ENCODE assay signal across 7 mouse cellular contexts in genomic region chr5:114467019-114467418, GRCm38 (mm10). TPM values are rescaled to one million over a fixed set of nuclear protein-coding genes. Genes with fewer than 3 reads are reported as not detected.
DNase-seq lines count a peak whose midpoint lies in the region; ATAC-seq and TF ChIP-seq lines count a peak whose summit lies in the region.

No protein-coding gene starts in this region.

- H3K4me1 ChIP-seq in liver, adult 2 months (ENCODE audit: control insufficient read depth, insufficient read depth, low read length) = peaks cover 5% of the 10 kb centered on the region
- H3K4me1 ChIP-seq in forebrain, embryonic 16.5 days (replicated peaks; ENCODE audit: control insufficient read depth, insufficient read depth, low read length) = peaks cover 35% of the 10 kb centered on the region
- H3K4me1 ChIP-seq in limb, embryonic 13.5 days = peaks cover 25% of the 10 kb centered on the region
- peaks cover 30% of the 10 kb centered on the region for H3K4me1 ChIP-seq in stomach, embryonic 14.5 days (ENCODE audit: control insufficient read depth, insufficient read depth, low read length)

- H3K9ac ChIP-seq in liver, adult 2 months (ENCODE audit: low read depth, low read length) = no peak overlapping the region
- peak overlapping the region; percentile 54 for H3K9ac ChIP-seq in forebrain, embryonic 16.5 days (replicated peaks; ENCODE audit: low read depth, low read length)
- peak overlapping the region; percentile 55; the same call in 1 of the 2 replicates for H3K9ac ChIP-seq in limb, embryonic 13.5 days
- H3K9ac ChIP-seq in stomach, embryonic 14.5 days (replicated peaks; ENCODE audit: low read depth, low read length) = no peak overlapping the region

- no peaks in the 10 kb centered on the region for H3K79me2 ChIP-seq in liver, adult 2 months (ENCODE audit: control insufficient read depth, insufficient read depth, low read length)

- ATAC-seq in forebrain, embryonic 16.5 days = peak; percentile 41; the same call in 1 of the 2 replicates
- no peak; the same call in 1 of the 2 replicates for ATAC-seq in limb, embryonic 13.5 days (ENCODE audit: low FRiP score, low read depth)
- ATAC-seq in stomach, embryonic 14.5 days (ENCODE audit: insufficient number of reproducible peaks, insufficient read depth, low FRiP score, low read depth) = peak; percentile 47; the same call in 1 of the 2 replicates
- ATAC-seq in erythroblast, adult 5-6 weeks (replicated peaks; ENCODE audit: low FRiP score, poor library complexity, severe bottlenecking) = no peak

- no peak for TF ChIP-seq CTCF in liver, adult 2 months (IDR thresholded peaks at IDR 0.05; ENCODE audit: low read depth, low read length)

- no peaks in the 10 kb centered on the region for H3K27me3 ChIP-seq in liver, adult 2 months (ENCODE audit: control insufficient read depth, insufficient read depth, low read length)
- H3K27me3 ChIP-seq in forebrain, embryonic 16.5 days (replicated peaks; ENCODE audit: control insufficient read depth, insufficient read depth, low read length) = peaks cover 13% of the 10 kb centered on the region
- 0 out of 2 replicates have a peak, but pooled peaks cover 4% of the 10 kb centered on the region for H3K27me3 ChIP-seq in limb, embryonic 13.5 days
- no peaks in the 10 kb centered on the region for H3K27me3 ChIP-seq in stomach, embryonic 14.5 days (ENCODE audit: control insufficient read depth, insufficient read depth, low read length)

- WGBS in liver, adult 2 months = 15% methylated on average over 11 of the region's 11 CpGs
- under 1% methylated on average over 11 of the region's 11 CpGs for WGBS in forebrain, embryonic 16.5 days
- 1% methylated on average over 11 of the region's 11 CpGs for WGBS in limb, embryonic 13.5 days
- WGBS in stomach, embryonic 14.5 days = 1% methylated on average over 11 of the region's 11 CpGs

- TF ChIP-seq POLR2A in liver, adult 2 months (IDR thresholded peaks at IDR 0.05; ENCODE audit: extremely low read depth, insufficient read depth, low read length) = no peak

- no peak overlapping the region for H3K4me3 ChIP-seq in liver, adult 2 months (ENCODE audit: insufficient read depth, low read depth, low read length)
- peak overlapping the region; percentile 27 for H3K4me3 ChIP-seq in forebrain, embryonic 16.5 days (replicated peaks; ENCODE audit: low read length)
- peak overlapping the region; percentile 37 for H3K4me3 ChIP-seq in limb, embryonic 13.5 days
- H3K4me3 ChIP-seq in stomach, embryonic 14.5 days (ENCODE audit: low read depth, low read length) = peak overlapping the region; percentile 12; the same call in 1 of the 2 replicates

- no peaks in the 10 kb centered on the region for H3K36me3 ChIP-seq in liver, adult 2 months (ENCODE audit: control insufficient read depth, insufficient read depth, low read length)
- H3K36me3 ChIP-seq in forebrain, embryonic 16.5 days (ENCODE audit: control insufficient read depth, insufficient read depth) = no peaks in the 10 kb centered on the region
- H3K36me3 ChIP-seq in limb, embryonic 13.5 days = no peaks in the 10 kb centered on the region
- no peaks in the 10 kb centered on the region for H3K36me3 ChIP-seq in stomach, embryonic 14.5 days (ENCODE audit: control insufficient read depth, insufficient read depth, low read length)

- no peak overlapping the region for H3K27ac ChIP-seq in liver, adult 2 months (replicated peaks; ENCODE audit: insufficient read depth, low read depth, low read length)
- H3K27ac ChIP-seq in forebrain, embryonic 16.5 days (ENCODE audit: low read length) = peak overlapping the region; percentile 52; the same call in 1 of the 2 replicates
- H3K27ac ChIP-seq in limb, embryonic 13.5 days = no peak overlapping the region; the same call in 1 of the 2 replicates
- H3K27ac ChIP-seq in stomach, embryonic 14.5 days (ENCODE audit: low read length) = peak overlapping the region; percentile 86; the same call in 1 of the 2 replicates

- H3K4me2 ChIP-seq in forebrain, embryonic 16.5 days (ENCODE audit: low read length) = peak overlapping the region; percentile 52
- peak overlapping the region; percentile 62 for H3K4me2 ChIP-seq in limb, embryonic 13.5 days (replicated peaks)
- H3K4me2 ChIP-seq in stomach, embryonic 14.5 days (replicated peaks; ENCODE audit: low read depth, low read length) = peak overlapping the region; percentile 38

- no peaks in the 10 kb centered on the region for H3K9me3 ChIP-seq in forebrain, embryonic 16.5 days (ENCODE audit: control insufficient read depth, low read length)
- H3K9me3 ChIP-seq in limb, embryonic 13.5 days = peaks cover 6% of the 10 kb centered on the region
- H3K9me3 ChIP-seq in stomach, embryonic 14.5 days (ENCODE audit: control insufficient read depth, low read depth, low read length) = no peaks in the 10 kb centered on the region

- DNase-seq in liver, adult 2 months (ENCODE audit: extremely low read depth, low read depth, low spot score) = peak; percentile 16
- no peak for DNase-seq in liver
- DNase-seq in layer of hippocampus, adult 8-10 months (ENCODE audit: low spot score in 2 of 2) = no peak

RNA-seq across cellular contexts. Expression of gene Mvk, which starts 22.9 kb away (rescaled TPM):
- total RNA-seq in liver, adult 2 months (2014; rRNA removed) = 36.6 and 39.2 TPM in 2 replicates
- polyA plus RNA-seq in liver, adult 2 months (2012; rRNA removed) = 59.5 and 63.0 TPM in 2 replicates
- 44.0 and 48.1 TPM in 2 replicates for polyA plus RNA-seq in forebrain, embryonic 16.5 days (2015; fragmentation: Nextera tagmentation; extraction: Ambion mirVana)
- polyA plus RNA-seq in limb, embryonic 13.5 days (2015; fragmentation: Nextera tagmentation; extraction: Ambion mirVana) = 39.0 and 41.6 TPM in 2 replicates
- 62.7 and 69.8 TPM in 2 replicates for polyA plus RNA-seq in stomach, embryonic 14.5 days (2014; fragmentation: Nextera tagmentation; extraction: Ambion mirVana)
- 10 to 100 TPM; 22.8 to 36.2 (median 31.2) TPM for total RNA-seq in layer of hippocampus, adult 8-10 months (2022)
- 2.1 TPM in 1 of 2 replicates, not detected in the other for total RNA-seq in erythroblast, adult 5-6 weeks (2015; ENCODE audit: low replicate concordance)
- total RNA-seq in erythroblast, adult 5-6 weeks (2017; ENCODE audit: low replicate concordance) = 2.0 TPM in 1 of 2 replicates, not detected in the other

RNA-seq across cellular contexts. Expression of gene Mmab, which starts 23.2 kb away (rescaled TPM):
- 13.2 and 14.5 TPM in 2 replicates for total RNA-seq in liver, adult 2 months (2014; rRNA removed)
- 22.2 and 22.4 TPM in 2 replicates for polyA plus RNA-seq in liver, adult 2 months (2012; rRNA removed)
- 20.1 and 27.7 TPM in 2 replicates for polyA plus RNA-seq in forebrain, embryonic 16.5 days (2015; fragmentation: Nextera tagmentation; extraction: Ambion mirVana)
- 34.3 and 34.9 TPM in 2 replicates for polyA plus RNA-seq in limb, embryonic 13.5 days (2015; fragmentation: Nextera tagmentation; extraction: Ambion mirVana)
- polyA plus RNA-seq in stomach, embryonic 14.5 days (2014; fragmentation: Nextera tagmentation; extraction: Ambion mirVana) = 27.8 and 30.5 TPM in 2 replicates
- total RNA-seq in layer of hippocampus, adult 8-10 months (2022) = 10 to 100 TPM; 19.0 to 20.6 (median 19.4) TPM
- 0.38 and 1.0 TPM in 2 replicates for total RNA-seq in erythroblast, adult 5-6 weeks (2015; ENCODE audit: low replicate concordance)
- total RNA-seq in erythroblast, adult 5-6 weeks (2017; ENCODE audit: low replicate concordance) = 0.26 and 1.4 TPM in 2 replicates

Comparison
In these comparisons a context has a peak if more than half of its experiments do, and no peak if none do; other contexts are left out.
1. H3K27ac ChIP-seq: peak in forebrain, embryonic 16.5 days (single experiment) and stomach, embryonic 14.5 days (single experiment); none in liver, adult 2 months (single experiment) and limb, embryonic 13.5 days (single experiment).
2. H3K9ac ChIP-seq: peak in forebrain, embryonic 16.5 days (single experiment) and limb, embryonic 13.5 days (single experiment); none in liver, adult 2 months (single experiment) and stomach, embryonic 14.5 days (single experiment).
3. ATAC-seq: peak in forebrain, embryonic 16.5 days (single experiment) and stomach, embryonic 14.5 days (single experiment); none in limb, embryonic 13.5 days (single experiment) and erythroblast, adult 5-6 weeks (single experiment).
4. Peak in every context shown above with its lines, with median percentiles within 50 percentile points of each other: H3K4me2 ChIP-seq.